Mouse (Mus musculus) frontal cortex, adult (tissue): ENCODE measurements around the gene Gnaz.

ENCODE experiments used
- ATAC-seq: cut with Nextera tagmentation; 2 replicates; pipeline ENCODE4 v1.9.2; 2017; ENCODE audit warnings: mild to moderate bottlenecking, moderate library complexity, mixed read lengths; ENCODE audit not compliant: low TSS enrichment

Gnaz gene

DNA sequence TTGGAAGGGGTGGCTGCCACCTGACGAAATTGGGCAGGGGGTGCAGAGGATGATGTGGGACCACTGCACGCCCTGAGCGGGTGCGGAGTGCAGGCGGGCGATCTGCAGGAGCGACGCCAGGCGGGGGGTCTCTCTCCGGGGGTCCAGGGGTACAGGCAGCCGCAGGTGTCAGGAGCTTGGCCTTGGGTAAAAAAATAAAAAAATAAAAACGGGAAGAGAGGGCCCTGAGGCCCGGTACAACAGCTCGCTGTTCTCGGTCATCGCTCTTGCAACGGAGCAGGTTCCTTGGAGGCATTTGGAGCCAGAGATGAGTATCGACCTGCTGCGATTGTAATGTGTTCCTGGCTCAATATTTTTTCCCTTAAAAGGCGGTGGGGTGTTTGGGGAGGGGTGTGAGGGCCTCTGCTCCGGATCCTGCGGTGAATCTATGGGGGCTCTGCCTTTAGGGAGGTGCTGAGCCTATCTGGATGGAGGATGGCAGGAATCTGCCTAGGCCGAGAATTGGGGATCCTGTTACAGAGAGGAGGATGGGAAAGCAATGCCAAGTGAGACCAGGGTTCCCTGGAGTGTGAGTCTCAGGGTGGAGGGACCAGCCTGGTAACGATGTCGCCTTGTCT is 782 bp downstream of the Gnaz start:
- ATAC-seq, result peak; percentile 28

GRCm38 (mm10) chr10:74969266-74969665 is 2.3 kb downstream of the Gnaz start:
- ATAC-seq, result no peak

DNA sequence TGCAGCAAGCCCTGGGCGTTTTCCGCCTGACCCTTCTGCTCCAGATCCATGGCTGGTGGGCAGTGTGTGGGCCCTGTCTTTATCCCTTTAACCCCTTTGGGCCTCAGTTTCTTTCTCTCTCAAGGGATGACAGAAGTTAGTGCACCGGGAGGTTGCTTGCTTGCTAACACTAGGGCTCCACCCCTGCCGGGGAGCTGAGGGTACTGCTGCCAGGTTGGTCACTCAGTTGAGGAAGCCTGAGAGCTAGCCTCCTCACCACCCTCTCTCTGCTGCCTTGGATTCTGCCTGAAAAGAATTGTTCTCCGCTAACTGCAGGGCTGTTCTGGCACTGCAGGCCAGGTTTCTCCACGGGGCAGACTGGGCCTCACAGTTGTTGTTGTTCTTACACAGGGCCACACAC is 6.0 kb downstream of the Gnaz start:
- no peak for ATAC-seq

GRCm38 (mm10) chr10:74975626-74976025 is 8.6 kb downstream of the Gnaz start:
- no peak for ATAC-seq

GRCm38 (mm10) chr10:74976429-74976828 is 9.5 kb downstream of the Gnaz start:
- no peak for ATAC-seq

- ATAC-seq, result no peak
Measured at GRCm38 (mm10) chr10:74978056-74978455, 11.1 kb downstream of the Gnaz start.

DNA sequence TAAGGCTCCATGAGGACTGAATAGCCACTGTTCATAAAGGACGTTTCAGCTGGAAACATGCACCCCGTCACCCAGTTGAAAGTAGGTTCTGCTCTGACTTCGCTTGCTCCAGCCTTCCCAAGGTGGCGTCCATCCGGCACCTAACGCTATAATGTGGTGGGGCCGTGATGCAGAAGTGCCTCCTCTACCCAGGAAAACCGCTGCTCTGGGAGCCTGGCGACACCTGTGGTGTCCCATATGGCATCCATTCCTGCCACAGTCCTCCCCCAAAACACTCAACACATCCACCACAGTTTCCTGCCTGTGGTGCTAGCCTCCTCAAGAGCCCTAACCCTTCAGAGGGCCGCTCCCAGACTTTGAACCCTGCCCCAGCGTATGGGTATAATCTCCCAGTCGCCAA is 14.2 kb downstream of the Gnaz start:
- no peak; the same call in 1 of the 2 replicates for ATAC-seq

DNA sequence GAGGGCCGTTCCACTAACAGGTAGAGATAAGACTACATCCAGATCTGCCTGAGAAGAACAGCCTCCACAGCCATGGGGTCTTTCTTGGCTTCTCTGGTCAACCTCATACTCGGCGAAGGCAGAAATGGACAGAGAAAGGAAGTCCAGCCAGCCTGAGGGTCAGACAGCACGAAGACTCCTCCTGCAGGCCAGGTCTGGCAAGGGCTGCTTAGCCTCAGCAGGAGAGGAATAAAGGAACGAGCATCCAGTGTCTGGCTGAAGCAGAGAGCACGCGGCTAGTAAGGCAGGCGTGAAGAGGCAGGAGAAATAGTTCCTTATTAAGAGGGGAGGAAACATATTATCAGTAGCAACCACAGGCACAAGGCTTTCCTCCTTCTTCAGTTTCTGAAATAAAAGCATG is 16.2 kb downstream of the Gnaz start:
- no peak for ATAC-seq

DNA sequence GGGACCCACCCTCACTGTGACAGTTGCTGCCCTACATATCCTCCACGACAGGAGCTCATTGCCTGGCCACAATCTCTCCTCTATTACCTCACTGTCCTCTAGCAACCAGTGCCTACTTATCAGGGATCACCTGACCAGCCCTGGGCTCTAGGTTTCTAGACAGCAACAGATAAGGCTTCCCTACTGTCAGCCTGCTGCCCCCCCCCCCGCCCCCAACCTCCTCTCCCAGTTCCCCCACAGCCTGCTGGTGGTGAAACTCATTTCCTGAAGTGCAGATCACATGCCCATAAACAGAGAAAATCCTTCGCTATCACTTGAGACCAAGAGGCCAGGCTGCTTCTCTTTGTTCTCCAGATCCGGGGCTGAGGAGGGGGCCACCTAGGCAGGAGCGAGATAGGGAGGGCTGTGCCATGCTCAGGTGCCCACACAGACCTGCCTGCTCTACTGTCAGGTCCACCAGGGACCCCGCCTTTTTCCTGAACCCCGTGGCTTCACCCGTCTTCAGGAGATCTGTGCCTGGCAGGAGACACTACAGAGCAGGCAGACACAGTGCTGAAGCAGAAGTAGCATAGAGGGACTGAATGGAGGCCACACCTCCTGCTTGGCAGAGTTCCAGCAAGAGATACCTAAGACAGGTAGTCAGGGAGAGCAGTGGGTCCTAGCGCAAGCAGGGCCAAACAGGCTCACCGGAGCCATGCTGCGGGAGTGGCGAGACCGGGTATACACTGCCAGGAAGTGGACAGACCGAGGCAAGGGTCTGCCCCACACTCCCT is 20.9 kb downstream of the Gnaz start:
- ATAC-seq, result no peak

DNA sequence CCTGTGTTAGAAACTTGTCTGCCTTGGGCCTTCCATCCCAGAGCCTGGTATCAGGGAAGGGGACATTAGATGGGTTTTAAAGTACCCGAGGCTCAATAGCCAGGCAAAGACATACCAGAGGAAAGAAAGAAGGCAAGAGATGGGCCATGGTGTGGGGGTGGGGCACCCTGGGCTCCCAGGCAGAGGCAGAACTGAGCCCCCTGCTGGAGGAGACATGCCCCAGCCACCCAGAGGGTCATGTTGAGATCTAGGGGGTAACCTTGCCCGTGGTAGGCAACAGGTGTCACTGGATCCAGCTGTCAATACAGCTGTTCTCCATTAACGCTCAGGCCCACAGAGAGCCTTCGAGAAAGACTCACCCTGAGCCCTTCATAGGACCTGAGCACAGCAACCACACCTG is 22.8 kb downstream of the Gnaz start:
- ATAC-seq, result no peak

DNA sequence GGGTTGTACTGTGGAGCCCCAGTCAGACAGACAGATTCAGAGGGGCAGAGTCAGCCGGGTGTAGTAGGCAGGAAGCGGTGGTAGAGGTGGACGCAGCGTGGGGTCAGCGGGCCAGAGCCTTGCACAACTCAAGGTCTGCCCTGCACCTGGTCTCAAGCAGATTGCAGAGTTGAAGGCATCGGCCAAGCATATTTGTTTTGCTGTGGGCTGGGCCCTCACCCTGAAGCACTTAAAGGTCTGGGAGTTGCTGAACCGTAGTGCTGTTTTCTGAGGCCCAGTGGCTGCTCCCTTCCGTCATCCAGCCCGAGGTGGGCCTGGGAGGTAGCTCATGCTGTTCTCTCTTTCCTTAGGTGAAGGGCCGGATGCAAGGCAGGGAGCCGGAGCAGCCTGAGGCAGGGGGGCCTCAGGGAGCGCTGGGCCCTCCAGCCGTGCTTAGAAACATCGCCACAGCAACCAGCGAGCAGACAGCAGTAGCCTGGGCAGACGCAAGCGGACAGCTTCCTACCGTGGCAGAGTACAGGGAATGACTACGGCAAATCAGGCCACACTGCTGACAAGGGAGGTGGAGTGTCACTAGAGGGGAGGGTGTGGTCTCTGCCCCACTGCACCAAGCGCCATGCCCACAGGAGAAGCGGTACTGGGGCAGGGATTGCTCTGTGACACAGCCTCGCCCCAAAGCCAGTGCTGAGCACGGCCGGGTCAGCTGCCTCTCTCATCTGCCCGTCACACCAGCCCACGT is 23.8 kb downstream of the Gnaz start:
- ATAC-seq, result no peak

DNA sequence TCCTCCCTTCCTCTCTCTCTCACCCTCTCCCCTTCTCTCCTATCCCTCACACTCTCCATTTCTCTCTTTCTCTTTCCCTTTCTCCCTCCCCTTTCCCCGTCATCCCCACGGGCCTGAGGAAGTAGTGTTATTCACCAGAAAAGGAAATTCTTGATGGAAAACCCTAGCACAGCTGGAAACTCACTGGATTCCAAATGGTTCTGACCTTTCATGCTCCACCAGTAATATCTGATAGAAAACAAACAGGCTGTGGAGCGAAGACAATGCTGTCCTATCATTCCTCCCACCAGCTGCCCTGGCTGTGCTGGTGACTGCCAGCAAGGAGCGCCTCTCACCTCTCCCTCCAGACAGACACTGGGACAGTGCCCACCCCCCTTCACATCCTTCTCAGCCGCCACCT is 27.9 kb downstream of the Gnaz start:
- 0 out of 2 replicates have a peak, but pooled peaks have one; percentile 8 for ATAC-seq

DNA sequence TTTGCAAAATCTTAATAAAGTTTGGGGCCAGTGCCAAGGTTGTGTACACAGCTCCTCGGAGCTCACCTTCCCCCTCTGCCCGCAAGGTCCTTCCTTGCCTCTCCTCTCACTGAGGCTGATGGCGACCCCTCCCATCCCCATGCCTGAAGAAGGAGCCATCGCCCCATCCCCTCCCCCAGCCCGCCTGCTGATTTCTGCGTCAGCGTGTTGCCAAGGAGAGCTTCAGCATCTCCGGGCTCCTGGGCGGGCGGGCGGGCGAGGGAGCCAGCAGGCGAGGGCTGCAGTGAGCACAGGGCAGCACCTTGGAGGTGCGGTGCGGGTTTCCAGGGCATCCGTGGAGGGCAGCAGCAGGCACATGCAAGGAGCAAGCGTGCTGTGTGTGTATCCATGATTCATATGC is 28.4 kb downstream of the Gnaz start:
- ATAC-seq, result 0 out of 2 replicates have a peak, but pooled peaks have one; percentile 20

DNA sequence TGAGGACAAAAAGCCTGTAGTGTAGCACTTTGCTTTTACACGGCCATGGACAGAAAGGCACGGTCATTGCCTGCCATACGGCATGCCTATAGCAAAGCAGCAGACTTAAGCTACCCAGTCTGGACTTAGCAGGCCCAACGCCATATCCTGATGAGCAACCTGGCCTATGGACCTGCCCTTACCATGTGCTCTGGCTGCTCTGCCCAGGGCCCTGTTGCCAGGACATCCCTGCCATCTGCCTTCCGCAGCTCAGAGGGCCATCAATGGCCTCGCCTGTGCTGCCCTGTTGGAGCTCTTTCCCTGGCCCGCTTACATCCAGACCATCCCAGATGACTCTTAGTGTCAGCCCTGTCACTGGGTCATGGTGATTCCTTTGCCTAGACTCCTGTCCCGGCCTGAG is 34.4 kb downstream of the Gnaz start:
- no peak for ATAC-seq

GRCm38 (mm10) chr10:75004067-75004466 is 37.1 kb downstream of the Gnaz start:
- ATAC-seq, result no peak

DNA sequence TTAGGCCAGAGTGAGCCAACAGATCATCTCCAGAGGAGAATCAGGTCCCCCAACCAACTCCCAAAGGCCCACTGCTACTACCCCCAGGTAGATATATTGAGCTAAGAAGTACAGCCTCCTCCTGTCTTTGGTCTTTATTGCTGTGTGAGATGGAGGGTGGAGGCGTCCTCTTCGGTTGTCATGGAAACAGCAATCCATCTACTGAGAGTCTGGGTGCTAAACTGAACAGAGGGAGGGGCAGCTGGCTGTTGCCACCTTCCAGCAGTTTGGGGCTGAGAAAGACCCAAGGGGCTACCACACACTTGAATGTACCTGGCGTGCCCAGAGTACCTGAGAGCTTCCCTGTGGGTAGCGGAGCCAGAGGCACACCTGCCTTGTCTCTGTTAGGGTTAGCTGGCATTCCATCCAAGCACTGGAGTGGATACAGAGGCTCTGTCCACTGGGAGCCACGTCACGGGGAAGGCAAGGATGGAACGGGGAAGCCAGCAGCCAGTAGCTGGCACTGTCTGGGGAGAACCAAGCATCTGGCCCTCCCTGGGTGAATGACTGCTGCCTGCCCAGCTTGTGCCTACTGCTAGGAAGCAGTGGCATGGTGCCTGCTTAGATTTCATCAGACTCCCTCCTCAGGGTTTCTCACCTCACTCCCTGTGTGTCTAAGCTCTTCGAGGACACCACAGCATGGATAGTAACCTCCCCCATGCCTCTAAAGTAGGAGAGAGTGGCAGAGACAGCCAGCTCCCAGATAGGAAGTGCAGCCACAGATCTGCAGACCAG is 40.1 kb downstream of the Gnaz start:
- peak; percentile 89 for ATAC-seq

DNA sequence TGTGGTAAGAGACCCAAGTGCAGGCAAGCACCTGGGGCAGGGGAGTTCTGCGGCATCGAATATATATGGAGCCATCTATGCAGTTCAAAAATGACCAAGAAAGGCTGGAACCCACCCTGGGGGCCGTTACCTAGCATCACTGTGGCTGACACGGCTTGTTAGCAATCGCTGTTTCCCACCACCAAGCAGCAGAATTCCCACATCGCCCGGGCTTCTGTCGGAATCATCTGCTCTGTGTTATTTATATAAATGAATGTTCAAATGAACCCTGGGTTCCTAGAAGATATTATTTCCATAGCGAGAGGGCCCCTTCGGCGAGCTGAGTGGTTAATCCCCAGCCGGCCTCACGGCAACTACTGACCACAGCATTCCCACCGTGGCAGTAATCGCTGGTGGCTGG is 43.7 kb downstream of the Gnaz start:
- ATAC-seq, result no peak

- no peak for ATAC-seq
Measured at GRCm38 (mm10) chr10:75015465-75015864, 48.5 kb downstream of the Gnaz start.

- ATAC-seq, result no peak
Measured at GRCm38 (mm10) chr10:75016481-75016880, 49.5 kb downstream of the Gnaz start.

GRCm38 (mm10) chr10:75020271-75020670 is 53.3 kb downstream of the Gnaz start:
- ATAC-seq, result no peak

DNA sequence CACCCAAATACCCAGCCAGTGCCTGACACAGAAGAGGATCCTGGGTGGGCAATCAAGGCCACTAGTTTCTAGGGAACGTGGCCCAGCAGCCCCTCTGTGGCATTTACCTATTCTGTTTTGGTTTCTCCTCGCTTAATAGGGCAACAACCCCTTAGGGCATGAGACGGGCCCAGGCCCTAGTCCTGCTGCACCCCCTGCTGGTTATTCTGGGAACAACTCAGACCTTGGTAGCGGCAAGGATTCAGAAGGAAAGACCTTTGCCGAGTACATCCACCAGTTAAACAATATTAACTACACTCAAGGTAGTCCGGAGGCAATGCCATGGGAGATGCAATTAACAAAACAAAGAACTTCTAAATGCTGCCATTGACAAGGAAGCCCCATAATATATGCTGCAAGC is 54.2 kb downstream of the Gnaz start:
- ATAC-seq, result peak; percentile 80

DNA sequence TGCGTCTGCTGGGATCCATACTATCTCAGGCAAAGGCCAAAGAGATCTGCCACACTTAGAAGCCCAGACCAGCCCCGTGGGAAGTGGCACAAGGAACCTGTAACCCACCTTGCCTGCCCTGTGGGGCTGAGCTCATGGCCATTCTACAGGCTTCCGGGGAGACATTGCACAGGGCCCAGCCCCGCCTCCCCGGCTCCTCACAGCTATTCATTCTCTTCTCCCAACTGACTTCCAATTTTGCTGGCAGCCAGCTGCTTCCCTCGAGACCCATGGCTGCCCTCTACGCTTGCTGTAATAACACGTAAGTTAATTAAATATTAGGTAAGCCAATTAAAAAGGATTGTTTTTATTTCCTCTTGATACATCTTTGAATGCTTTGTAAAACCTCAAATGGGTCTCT is 59.5 kb downstream of the Gnaz start:
- no peak for ATAC-seq
